Mouse (Mus musculus) layer of hippocampus, adult 9-11 months (tissue): ENCODE data around the gene Prkce.

Source experiments
- DNase-seq: peaks from one replicate; pipeline ENCODE4 v3.0.0; 2022

The Prkce gene

GRCm38 (mm10) chr17:86663471-86663870 lies 495.9 kb downstream of the Prkce start:
- DNase-seq = no peak

- no peak for DNase-seq
These were observed 500.4 kb downstream of the Prkce start for GRCm38 (mm10) chr17:86667836-86668600.

- no peak for DNase-seq
These were observed 502.2 kb downstream of the Prkce start for GRCm38 (mm10) chr17:86669641-86670373.

GRCm38 (mm10) chr17:86670731-86671130 lies 503.1 kb downstream of the Prkce start:
- no peak for DNase-seq

GRCm38 (mm10) chr17:86674971-86675370 lies 507.4 kb downstream of the Prkce start:
- DNase-seq = no peak

- DNase-seq = no peak
These were observed 508.8 kb downstream of the Prkce start for GRCm38 (mm10) chr17:86676336-86676735.

GRCm38 (mm10) chr17:86676909-86677308 lies 509.3 kb downstream of the Prkce start:
- no peak for DNase-seq

- no peak for DNase-seq
These were observed 517.7 kb downstream of the Prkce start for GRCm38 (mm10) chr17:86685263-86685662.

- no peak for DNase-seq
These were observed 519.4 kb downstream of the Prkce start for GRCm38 (mm10) chr17:86687021-86687420.

- DNase-seq = no peak
These were observed 523.3 kb downstream of the Prkce start for GRCm38 (mm10) chr17:86690871-86691390.

- no peak for DNase-seq
These were observed 530.2 kb downstream of the Prkce start for GRCm38 (mm10) chr17:86697751-86698150.

- DNase-seq = no peak
These were observed 535.8 kb downstream of the Prkce start for GRCm38 (mm10) chr17:86703336-86703735.

- DNase-seq = no peak
These were observed 537.7 kb downstream of the Prkce start for GRCm38 (mm10) chr17:86705236-86705635.

- no peak for DNase-seq
These were observed 538.9 kb downstream of the Prkce start for GRCm38 (mm10) chr17:86706467-86706866.
